Mouse (Mus musculus): Measurements from ENCODE around the gene Mgp. TPM values are rescaled to one million over a fixed set of nuclear protein-coding genes. Genes with fewer than 3 reads are reported as not detected.

Mgp gene
- polyA plus RNA-seq, 1 experiment from 2014 or later = 6.3 TPM

DNA sequence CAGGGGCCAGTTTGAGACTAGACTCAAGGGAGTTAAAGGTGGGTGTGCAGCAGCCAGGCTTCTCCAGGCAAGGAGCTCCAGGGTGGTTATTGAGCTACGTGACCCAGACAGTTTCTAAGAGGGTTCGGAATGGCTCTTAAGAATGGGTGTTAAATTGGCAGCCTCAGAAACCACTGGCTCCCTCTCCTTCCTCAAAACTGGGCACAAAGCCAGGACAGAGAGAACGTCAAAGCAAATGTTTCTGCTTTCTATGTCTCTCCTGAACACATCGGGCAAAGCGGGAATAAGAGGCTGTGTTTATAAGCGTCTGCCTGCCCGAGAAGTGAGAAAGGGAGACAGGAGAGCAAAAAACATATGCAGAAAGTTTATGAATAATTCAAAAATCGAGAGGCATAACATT, 1.0 kb downstream of the Mgp start:
- H3K9ac ChIP-seq = no peak overlapping the region
- H3K4me3 ChIP-seq (replicated peaks) = no peak overlapping the region
- H3K9me3 ChIP-seq (replicated peaks) = no peaks in the 10 kb centered on the region
- H3K36me3 ChIP-seq (replicated peaks) = no peaks in the 10 kb centered on the region
- no peak for ATAC-seq (ENCODE audit: insufficient read depth)
- H3K4me1 ChIP-seq (replicated peaks) = no peaks in the 10 kb centered on the region
- 55% methylated on average over 8 of the region's 8 CpGs for WGBS (ENCODE audit: insufficient replicate concordance)
- H3K27ac ChIP-seq (replicated peaks) = no peak overlapping the region
- H3K27me3 ChIP-seq = peaks cover 2% of the 10 kb centered on the region; the same call in 1 of the 2 replicates
- no peak overlapping the region for H3K4me2 ChIP-seq

DNA sequence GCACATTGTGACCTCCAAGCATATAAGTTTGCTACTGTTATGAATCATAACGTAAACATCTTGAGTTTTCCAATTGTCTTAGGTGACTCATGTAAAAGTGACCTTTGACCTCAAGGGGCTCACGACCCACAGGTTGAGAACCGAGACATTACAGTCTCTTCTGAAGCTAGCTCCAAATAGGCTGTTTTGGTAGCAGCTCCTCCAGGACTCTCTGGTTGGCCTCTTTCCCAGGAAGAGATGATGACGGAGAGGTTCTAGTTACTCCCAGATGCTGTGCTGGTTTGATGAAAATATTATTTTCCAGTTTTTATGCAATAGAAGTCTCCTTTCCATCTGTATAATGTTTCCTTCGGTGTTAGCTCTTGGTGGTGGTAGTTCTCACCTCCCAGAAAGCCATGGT, 6.7 kb downstream of the Mgp start:
- Histone ChIP-seq H3K36me3 (replicated peaks) (no peaks in the 10 kb centered on the region), H3K4me2 (no peak overlapping the region), H3K9me3 (replicated peaks) (no peaks in the 10 kb centered on the region), H3K4me3 (replicated peaks) (no peak overlapping the region), H3K9ac (no peak overlapping the region), H3K4me1 (replicated peaks) (no peaks in the 10 kb centered on the region), H3K27ac (replicated peaks) (no peak overlapping the region), H3K27me3 (no peaks in the 10 kb centered on the region)
- WGBS (ENCODE audit: insufficient replicate concordance) = 58% methylated on average over 5 of the region's 5 CpGs
- no peak for ATAC-seq (ENCODE audit: insufficient read depth)

- Histone ChIP-seq H3K27me3 (no peaks in the 10 kb centered on the region), H3K9me3 (replicated peaks) (no peaks in the 10 kb centered on the region), H3K4me2 (no peak overlapping the region), H3K9ac (no peak overlapping the region), H3K4me1 (replicated peaks) (peaks cover 4% of the 10 kb centered on the region; the same call in 1 of the 2 replicates), H3K36me3 (replicated peaks) (no peaks in the 10 kb centered on the region), H3K4me3 (replicated peaks) (no peak overlapping the region), H3K27ac (replicated peaks) (no peak overlapping the region)
- 71% methylated on average over 4 of the region's 4 CpGs for WGBS (ENCODE audit: insufficient replicate concordance)
- no peak for ATAC-seq (ENCODE audit: insufficient read depth)
These were observed 9.5 kb downstream of the Mgp start for GRCm38 (mm10) chr6:136866150-136866549.

GRCm38 (mm10) chr6:136865360-136865759, 10.3 kb downstream of the Mgp start:
- no peaks in the 10 kb centered on the region for H3K36me3 ChIP-seq (replicated peaks)
- WGBS (ENCODE audit: insufficient replicate concordance) = 62% methylated on average over 5 of the region's 5 CpGs
- H3K4me1 ChIP-seq (replicated peaks) = peaks cover 11% of the 10 kb centered on the region
- no peak overlapping the region for H3K4me3 ChIP-seq (replicated peaks)
- H3K9ac ChIP-seq = no peak overlapping the region
- H3K9me3 ChIP-seq (replicated peaks) = no peaks in the 10 kb centered on the region
- H3K27ac ChIP-seq (replicated peaks) = no peak overlapping the region
- no peaks in the 10 kb centered on the region for H3K27me3 ChIP-seq
- peak; percentile 38; the same call in 1 of the 2 replicates for ATAC-seq (ENCODE audit: insufficient read depth)
- no peak overlapping the region for H3K4me2 ChIP-seq

DNA sequence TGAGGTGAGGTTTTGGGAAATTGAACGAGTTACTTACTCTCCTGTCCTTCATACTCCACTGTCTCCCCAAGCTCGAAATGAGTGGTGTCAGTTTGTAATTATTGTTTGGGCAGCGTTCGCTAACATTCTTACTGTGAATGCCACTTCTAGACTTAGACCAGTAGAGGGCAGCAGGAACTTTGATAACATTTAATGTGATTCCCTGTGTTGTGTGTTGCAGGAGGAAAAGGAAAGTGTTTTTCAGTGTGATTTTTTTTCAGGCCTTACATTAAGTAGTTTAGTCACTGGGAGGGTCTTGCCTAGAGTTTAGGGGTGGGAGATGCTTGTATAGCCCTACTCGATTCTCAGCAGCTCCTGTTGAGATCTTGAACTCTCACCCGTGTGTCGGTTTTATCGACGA, 14.6 kb downstream of the Mgp start:
- WGBS (ENCODE audit: insufficient replicate concordance) = 44% methylated on average over 9 of the region's 9 CpGs
- Histone ChIP-seq H3K4me1 (replicated peaks) (peaks cover 40% of the 10 kb centered on the region), H3K9me3 (replicated peaks) (no peaks in the 10 kb centered on the region), H3K36me3 (replicated peaks) (no peaks in the 10 kb centered on the region), H3K27me3 (no peaks in the 10 kb centered on the region), H3K9ac (no peak overlapping the region), H3K4me2 (no peak overlapping the region), H3K27ac (replicated peaks) (0 out of 2 replicates have a peak overlapping the region, but pooled peaks have one; percentile 97), H3K4me3 (replicated peaks) (no peak overlapping the region)
- ATAC-seq (ENCODE audit: insufficient read depth) = no peak

DNA sequence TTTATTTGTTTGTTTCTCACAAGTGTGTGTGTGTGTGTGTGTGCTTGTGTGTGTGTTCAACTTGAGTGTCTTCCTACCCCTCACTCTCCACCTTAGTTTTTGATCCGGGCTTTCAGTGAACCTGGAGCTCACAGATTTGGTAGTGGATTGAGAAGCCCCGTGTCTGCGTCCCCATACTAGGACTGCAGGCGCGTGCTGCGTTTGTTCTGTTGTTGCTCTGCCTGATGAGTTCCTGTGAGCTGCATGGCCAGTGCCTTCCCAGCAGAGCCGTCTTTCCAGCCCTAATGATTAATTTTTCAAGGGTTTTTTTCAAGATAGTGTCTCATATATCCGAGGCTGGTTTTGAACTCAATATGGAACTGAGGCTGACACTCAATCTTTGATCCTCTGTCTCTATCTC, 17.2 kb downstream of the Mgp start:
- no peaks in the 10 kb centered on the region for H3K9me3 ChIP-seq (replicated peaks)
- H3K27me3 ChIP-seq = no peaks in the 10 kb centered on the region
- H3K4me2 ChIP-seq = peak overlapping the region; percentile 71
- peak overlapping the region; percentile 51; the same call in 1 of the 2 replicates for H3K9ac ChIP-seq
- 32% methylated on average over 8 of the region's 8 CpGs for WGBS (ENCODE audit: insufficient replicate concordance)
- peak overlapping the region; percentile 77 for H3K4me3 ChIP-seq (replicated peaks)
- peak overlapping the region; percentile 97 for H3K27ac ChIP-seq (replicated peaks)
- no peak for ATAC-seq (ENCODE audit: insufficient read depth)
- peaks cover 64% of the 10 kb centered on the region for H3K4me1 ChIP-seq (replicated peaks)
- peaks cover 18% of the 10 kb centered on the region for H3K36me3 ChIP-seq (replicated peaks)

- Histone ChIP-seq H3K4me2 (peak overlapping the region; percentile 71), H3K9me3 (replicated peaks) (no peaks in the 10 kb centered on the region), H3K27me3 (no peaks in the 10 kb centered on the region), H3K27ac (replicated peaks) (peak overlapping the region; percentile 97), H3K36me3 (replicated peaks) (peaks cover 24% of the 10 kb centered on the region), H3K9ac (peak overlapping the region; percentile 51; the same call in 1 of the 2 replicates), H3K4me1 (replicated peaks) (peaks cover 69% of the 10 kb centered on the region), H3K4me3 (replicated peaks) (peak overlapping the region; percentile 77)
- ATAC-seq (ENCODE audit: insufficient read depth) = peak; percentile 74
- WGBS (ENCODE audit: insufficient replicate concordance) = 5% methylated on average over 11 of the region's 11 CpGs
These were observed 17.8 kb downstream of the Mgp start for GRCm38 (mm10) chr6:136857873-136858260.

GRCm38 (mm10) chr6:136857186-136857872, 18.3 kb downstream of the Mgp start, which contains the start of gene Art4:
Art4 (minus strand) TSS chr6:136857733.
- peak within 1 kb of the TSS; percentile 88 for H3K9ac ChIP-seq
- whole genome bisulfite sequencing (ENCODE audit: insufficient replicate concordance) = 7% methylated on average over 18 of the region's 18 CpGs
- H3K9me3 ChIP-seq (replicated peaks) = no peaks in the 10 kb centered on the region
- peak; percentile 98 for ATAC-seq (ENCODE audit: insufficient read depth)
- peak within 1 kb of the TSS; percentile 97 for H3K27ac ChIP-seq (replicated peaks)
- H3K27me3 ChIP-seq = no peaks in the 10 kb centered on the region
- H3K4me2 ChIP-seq = peak within 1 kb of the TSS; percentile 71
- peaks cover 29% of the 10 kb centered on the region for H3K36me3 ChIP-seq (replicated peaks)
- peak within 1 kb of the TSS; percentile 77 for H3K4me3 ChIP-seq (replicated peaks)
- H3K4me1 ChIP-seq (replicated peaks) = peaks cover 74% of the 10 kb centered on the region

- Histone ChIP-seq H3K9me3 (replicated peaks) (no peaks in the 10 kb centered on the region), H3K9ac (peak overlapping the region; percentile 88), H3K4me3 (replicated peaks) (peak overlapping the region; percentile 77), H3K27me3 (no peaks in the 10 kb centered on the region), H3K36me3 (replicated peaks) (peaks cover 40% of the 10 kb centered on the region), H3K27ac (replicated peaks) (peak overlapping the region; percentile 97), H3K4me2 (peak overlapping the region; percentile 71), H3K4me1 (replicated peaks) (peaks cover 74% of the 10 kb centered on the region)
- WGBS (ENCODE audit: insufficient replicate concordance) = 14% methylated on average over 14 of the region's 14 CpGs
- ATAC-seq (ENCODE audit: insufficient read depth) = peak; percentile 10
These were observed 19.5 kb downstream of the Mgp start for GRCm38 (mm10) chr6:136856071-136856636.

DNA sequence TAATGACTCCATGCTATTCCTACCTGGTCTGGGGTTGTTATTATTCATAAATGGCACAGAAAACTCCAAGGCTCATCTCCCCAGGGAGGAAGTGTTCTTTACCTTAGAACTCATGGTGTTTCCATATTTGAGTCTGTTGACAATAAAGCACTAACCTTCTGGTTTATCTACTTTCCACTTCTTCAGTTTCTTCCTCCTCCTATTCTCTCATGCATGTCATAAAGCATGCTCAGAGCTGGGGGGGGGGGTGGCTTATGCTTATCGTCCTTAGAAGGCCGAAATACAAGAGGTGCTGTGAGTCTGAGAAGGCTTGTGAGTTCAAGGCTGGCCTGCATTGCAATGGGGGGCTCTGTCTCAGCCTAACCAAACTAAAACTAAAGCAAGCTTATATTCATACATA, 20.4 kb downstream of the Mgp start:
- no peak for ATAC-seq (ENCODE audit: insufficient read depth)
- peak overlapping the region; percentile 71 for H3K4me2 ChIP-seq
- H3K4me1 ChIP-seq (replicated peaks) = peaks cover 75% of the 10 kb centered on the region
- no peaks in the 10 kb centered on the region for H3K27me3 ChIP-seq
- H3K27ac ChIP-seq (replicated peaks) = peak overlapping the region; percentile 97
- peak overlapping the region; percentile 77 for H3K4me3 ChIP-seq (replicated peaks)
- H3K9ac ChIP-seq = peak overlapping the region; percentile 88
- H3K36me3 ChIP-seq (replicated peaks) = peaks cover 50% of the 10 kb centered on the region
- WGBS (ENCODE audit: insufficient replicate concordance) = 23% methylated on average over 2 of the region's 2 CpGs
- H3K9me3 ChIP-seq (replicated peaks) = no peaks in the 10 kb centered on the region

GRCm38 (mm10) chr6:136854361-136854781, 21.3 kb downstream of the Mgp start:
- peak overlapping the region; percentile 97 for H3K27ac ChIP-seq (replicated peaks)
- H3K4me2 ChIP-seq = peak overlapping the region; percentile 71
- no peaks in the 10 kb centered on the region for H3K27me3 ChIP-seq
- peaks cover 58% of the 10 kb centered on the region for H3K36me3 ChIP-seq (replicated peaks)
- WGBS (ENCODE audit: insufficient replicate concordance) = 28% methylated on average over 11 of the region's 11 CpGs
- H3K9me3 ChIP-seq (replicated peaks) = no peaks in the 10 kb centered on the region
- peak overlapping the region; percentile 77 for H3K4me3 ChIP-seq (replicated peaks)
- H3K9ac ChIP-seq = peak overlapping the region; percentile 88
- ATAC-seq (ENCODE audit: insufficient read depth) = no peak
- H3K4me1 ChIP-seq (replicated peaks) = peaks cover 75% of the 10 kb centered on the region

Data from liver, embryonic 15.5 days (tissue).